Mouse (Mus musculus) intestine, embryonic 16.5 days (tissue): ENCODE results near the gene Mbnl2. TPM values are rescaled to one million over a fixed set of nuclear protein-coding genes. Genes with fewer than 3 reads are reported as not detected.

Source experiments
- ATAC-seq: fragments of 200-750 bp; cut with Nextera tagmentation; 2 replicates; pipeline ENCODE4 v1.8.0; 2017; ENCODE audit warnings: moderate TSS enrichment, moderate library complexity
- H3K27ac ChIP-seq: fragments of 300-500 bp; sonication (generic); 2 replicates; pipeline ENCODE4 v1.5.1; 2014; ENCODE audit warnings: mild to moderate bottlenecking, low read length
- H3K27me3 ChIP-seq: fragments of 300-500 bp; sonication (generic); replicated peaks from 2 replicates; pipeline ENCODE4 v1.6.1; 2014; ENCODE audit warnings: low read length, control low read depth, mixed read lengths; ENCODE audit not compliant: control insufficient read depth, insufficient read depth
- H3K36me3 ChIP-seq: fragments of 300-500 bp; sonication (generic); 2 replicates; pipeline ENCODE4 v1.6.1; 2014; ENCODE audit warnings: low read length, control low read depth; ENCODE audit not compliant: control insufficient read depth, insufficient read depth
- H3K4me1 ChIP-seq: fragments of 300-500 bp; sonication (generic); 2 replicates; pipeline ENCODE4 v1.6.1; 2014; ENCODE audit warnings: low read length, control low read depth, mixed read lengths; ENCODE audit not compliant: control insufficient read depth, insufficient read depth
- H3K4me2 ChIP-seq: fragments of 300-500 bp; sonication (generic); 2 replicates; pipeline ENCODE4 v1.6.1; 2014; ENCODE audit warnings: low read depth, low read length, control low read depth
- H3K4me3 ChIP-seq: fragments of 300-500 bp; sonication (generic); 2 replicates; pipeline ENCODE4 v1.5.1; 2014; ENCODE audit warnings: mild to moderate bottlenecking, low read length
- H3K9ac ChIP-seq: fragments of 300-500 bp; sonication (generic); 2 replicates; pipeline ENCODE4 v1.6.1; 2014; ENCODE audit warnings: low read depth, low read length
- H3K9me3 ChIP-seq: fragments of 300-500 bp; sonication (generic); 2 replicates; pipeline ENCODE4 v1.6.1; 2016; ENCODE audit warnings: low read length, control low read depth; ENCODE audit not compliant: control insufficient read depth
- WGBS: fragments of 180-500 bp; shearing (Covaris S2); extraction: QIAGEN DNeasy Blood & Tissue Kit; methylation state at CpG from one replicate; pipeline ENCODE4 v1.1.7; 2014; 5-methylcytosine and 5-hydroxymethylcytosine counted together
- polyA plus RNA-seq: library from polyadenylated mRNA; unstranded; fragments of >200 nt; fragmentation: Nextera tagmentation; extraction: Ambion mirVana; gene quantifications from 2 replicates; pipeline ENCODE4 v1.2.1, GENCODE M21; 2015

The Mbnl2 gene
- polyA plus RNA-seq, 1 experiment from 2014 or later, result 114 TPM

- Histone ChIP-seq H3K4me1 (peaks cover 45% of the 10 kb centered on the region), H3K27me3 (no peaks in the 10 kb centered on the region), H3K36me3 (no peaks in the 10 kb centered on the region), H3K9me3 (no peaks in the 10 kb centered on the region), H3K27ac (peak overlapping the region; percentile 8), H3K9ac (no peak overlapping the region), H3K4me2 (no peak overlapping the region), H3K4me3 (no peak overlapping the region)
- 25% methylated on average over 6 of the region's 6 CpGs for whole genome bisulfite sequencing
- ATAC-seq, result peak; percentile 32
These were observed 27.6 kb downstream of the Mbnl2 start for GRCm38 (mm10) chr14:120302913-120303548.

- no peaks in the 10 kb centered on the region for H3K9me3 ChIP-seq
- peaks cover 47% of the 10 kb centered on the region for H3K4me1 ChIP-seq
- H3K9ac ChIP-seq, result no peak overlapping the region
- 62% methylated on average over 11 of the region's 11 CpGs for WGBS
- ATAC-seq, result no peak
- no peak overlapping the region for H3K4me3 ChIP-seq
- no peak overlapping the region for H3K4me2 ChIP-seq
- no peak overlapping the region for H3K27ac ChIP-seq
- no peaks in the 10 kb centered on the region for H3K27me3 ChIP-seq
- H3K36me3 ChIP-seq, result no peaks in the 10 kb centered on the region
These were observed 30.8 kb downstream of the Mbnl2 start for GRCm38 (mm10) chr14:120306229-120306628.

- no peak overlapping the region for H3K4me3 ChIP-seq
- no peaks in the 10 kb centered on the region for H3K27me3 ChIP-seq
- H3K9ac ChIP-seq, result no peak overlapping the region
- H3K4me2 ChIP-seq, result no peak overlapping the region
- H3K27ac ChIP-seq, result 0 out of 2 replicates have a peak overlapping the region, but pooled peaks have one; percentile 7
- no peaks in the 10 kb centered on the region for H3K36me3 ChIP-seq
- no peak for ATAC-seq
- H3K4me1 ChIP-seq, result peaks cover 52% of the 10 kb centered on the region
- WGBS, result 68% methylated on average over 3 of the region's 3 CpGs
- no peaks in the 10 kb centered on the region for H3K9me3 ChIP-seq
These were observed 31.9 kb downstream of the Mbnl2 start for GRCm38 (mm10) chr14:120307356-120307755.

GRCm38 (mm10) chr14:120307963-120308362, 32.5 kb downstream of the Mbnl2 start:
- H3K36me3 ChIP-seq, result no peaks in the 10 kb centered on the region
- ATAC-seq, result no peak
- whole genome bisulfite sequencing, result 23% methylated on average over 4 of the region's 4 CpGs
- no peaks in the 10 kb centered on the region for H3K27me3 ChIP-seq
- H3K27ac ChIP-seq, result peak overlapping the region; percentile 33; the same call in 1 of the 2 replicates
- no peaks in the 10 kb centered on the region for H3K9me3 ChIP-seq
- H3K4me2 ChIP-seq, result no peak overlapping the region
- H3K9ac ChIP-seq, result no peak overlapping the region
- no peak overlapping the region for H3K4me3 ChIP-seq
- H3K4me1 ChIP-seq, result peaks cover 52% of the 10 kb centered on the region

DNA sequence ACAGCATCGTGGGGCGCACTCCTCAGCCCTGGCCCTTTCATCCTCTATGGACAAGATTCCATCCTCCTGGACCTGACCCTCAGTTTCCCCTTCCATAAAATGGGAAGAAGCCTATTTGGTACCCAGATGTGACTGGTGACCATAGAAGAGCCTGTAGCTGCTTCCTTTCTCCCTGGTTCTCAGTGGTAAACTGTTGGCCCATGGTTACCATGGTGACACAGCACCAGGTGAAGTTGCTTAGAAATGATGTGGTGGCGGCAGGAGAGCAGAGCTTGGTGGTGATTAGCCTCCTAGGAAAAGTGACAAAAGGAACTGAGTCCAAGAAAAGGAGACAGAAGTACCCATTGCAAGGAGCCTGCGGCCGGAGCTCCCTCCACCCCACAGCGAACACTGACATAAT, 34.2 kb downstream of the Mbnl2 start:
- no peaks in the 10 kb centered on the region for H3K36me3 ChIP-seq
- WGBS, result 92% methylated on average over 6 of the region's 6 CpGs
- no peaks in the 10 kb centered on the region for H3K27me3 ChIP-seq
- H3K27ac ChIP-seq, result no peak overlapping the region
- H3K9ac ChIP-seq, result no peak overlapping the region
- no peak for ATAC-seq
- H3K9me3 ChIP-seq, result no peaks in the 10 kb centered on the region
- H3K4me2 ChIP-seq, result no peak overlapping the region
- peaks cover 55% of the 10 kb centered on the region for H3K4me1 ChIP-seq
- no peak overlapping the region for H3K4me3 ChIP-seq

- no peak for ATAC-seq
- no peaks in the 10 kb centered on the region for H3K27me3 ChIP-seq
- peak overlapping the region; percentile 62 for H3K27ac ChIP-seq
- H3K36me3 ChIP-seq, result no peaks in the 10 kb centered on the region; the same call in 1 of the 2 replicates
- peaks cover 56% of the 10 kb centered on the region for H3K4me1 ChIP-seq
- H3K9me3 ChIP-seq, result no peaks in the 10 kb centered on the region
- WGBS, result 61% methylated on average over 12 of the region's 12 CpGs
- H3K9ac ChIP-seq, result no peak overlapping the region
- no peak overlapping the region for H3K4me2 ChIP-seq
- H3K4me3 ChIP-seq, result no peak overlapping the region
These were observed 36.0 kb downstream of the Mbnl2 start for GRCm38 (mm10) chr14:120311330-120312097.

DNA sequence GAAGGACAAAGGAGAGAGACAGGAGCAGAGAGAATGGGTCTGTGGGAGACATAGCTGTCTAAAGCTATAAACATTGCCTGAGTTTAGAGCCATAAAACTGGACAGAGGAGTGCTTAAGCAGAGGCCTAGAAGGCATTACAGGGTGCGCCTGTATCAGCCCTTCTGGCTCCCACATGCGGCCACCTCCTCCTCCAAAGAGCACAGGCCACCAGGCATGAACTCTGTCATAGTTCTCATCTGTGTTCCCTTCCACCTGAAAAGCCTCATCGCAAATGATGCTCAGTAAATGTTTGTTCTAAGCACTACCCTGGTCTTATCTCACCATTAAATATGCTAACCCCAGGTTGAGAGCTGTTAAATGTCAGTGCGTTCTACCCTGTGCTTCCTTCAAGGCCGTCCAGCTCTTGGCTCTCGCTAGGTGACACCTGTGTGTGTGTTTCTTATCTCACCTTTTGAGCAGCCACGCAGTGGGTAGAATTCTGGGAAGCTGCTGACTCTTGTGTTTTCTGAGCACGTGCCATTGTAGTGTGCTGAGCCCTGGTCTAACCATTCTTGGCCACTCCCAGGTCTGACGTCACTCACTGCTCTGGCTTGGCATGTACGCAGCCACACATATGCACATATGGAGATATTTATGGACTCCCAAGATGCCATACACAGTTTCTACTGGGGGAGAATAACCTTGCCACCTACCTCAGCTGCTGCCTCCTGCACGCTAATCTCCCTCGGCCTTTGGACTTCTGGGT, 37.4 kb downstream of the Mbnl2 start:
- Histone ChIP-seq H3K4me1 (peaks cover 50% of the 10 kb centered on the region), H3K4me3 (no peak overlapping the region; the same call in 1 of the 2 replicates), H3K27ac (peak overlapping the region; percentile 81), H3K4me2 (peak overlapping the region; percentile 42), H3K9me3 (no peaks in the 10 kb centered on the region), H3K27me3 (no peaks in the 10 kb centered on the region), H3K36me3 (no peaks in the 10 kb centered on the region; the same call in 1 of the 2 replicates), H3K9ac (peak overlapping the region; percentile 16; the same call in 1 of the 2 replicates)
- 57% methylated on average over 12 of the region's 12 CpGs for WGBS
- peak; percentile 91 for ATAC-seq

- Histone ChIP-seq H3K27me3 (no peaks in the 10 kb centered on the region), H3K27ac (peak overlapping the region; percentile 81), H3K36me3 (no peaks in the 10 kb centered on the region; the same call in 1 of the 2 replicates), H3K4me2 (peak overlapping the region; percentile 42), H3K9ac (peak overlapping the region; percentile 41), H3K4me3 (no peak overlapping the region; the same call in 1 of the 2 replicates), H3K9me3 (no peaks in the 10 kb centered on the region), H3K4me1 (peaks cover 45% of the 10 kb centered on the region)
- peak; percentile 64 for ATAC-seq
- WGBS, result 68% methylated on average over 8 of the region's 8 CpGs
These were observed 38.0 kb downstream of the Mbnl2 start for GRCm38 (mm10) chr14:120313466-120313865.

DNA sequence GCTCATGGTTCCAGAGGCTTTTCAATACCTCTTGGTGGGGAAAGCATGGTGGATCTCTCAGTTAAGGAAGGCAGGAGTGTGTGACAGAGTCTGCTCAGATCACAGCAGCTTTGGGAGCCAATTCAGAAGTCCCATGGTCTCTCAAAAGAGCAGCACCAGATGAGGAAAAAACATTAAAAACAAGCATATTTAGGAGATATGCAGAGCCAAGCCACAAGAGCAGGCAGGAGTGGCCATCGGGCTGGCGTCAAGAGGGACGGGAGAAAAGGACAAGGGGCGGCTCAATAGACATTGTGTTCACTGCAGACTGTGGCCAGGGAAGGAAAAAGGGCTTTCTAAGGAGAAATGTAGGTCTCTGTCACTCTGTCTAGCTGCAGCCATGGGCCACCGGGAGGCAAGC, 40.3 kb downstream of the Mbnl2 start:
- peaks cover 44% of the 10 kb centered on the region for H3K4me1 ChIP-seq
- WGBS, result 74% methylated on average over 5 of the region's 5 CpGs
- H3K27me3 ChIP-seq, result no peaks in the 10 kb centered on the region
- no peak overlapping the region for H3K4me2 ChIP-seq
- no peaks in the 10 kb centered on the region; the same call in 1 of the 2 replicates for H3K36me3 ChIP-seq
- H3K4me3 ChIP-seq, result no peak overlapping the region
- no peaks in the 10 kb centered on the region for H3K9me3 ChIP-seq
- H3K27ac ChIP-seq, result no peak overlapping the region
- ATAC-seq, result no peak
- no peak overlapping the region for H3K9ac ChIP-seq
